Mouse (Mus musculus): ENCODE data around the gene Nipal3. TPM values are rescaled to one million over a fixed set of nuclear protein-coding genes. Genes with fewer than 3 reads are reported as not detected.

Nipal3 gene
- total RNA-seq, 1 experiment from 2014 or later: 15.5 TPM

Small RNAs within 50 kb of the gene (microRNA-seq; reads per million reads assigned to microRNA genes)
- gene Gm25317 (0 reads per million in 2 experiments), gene Mir700 (177 to 236 reads per million in 2 experiments)

Other genes starting within 250 kb of the Nipal3 start
- 95.7 and 116 TPM in 2 replicates for gene Clic4, start 222.2 kb downstream of the Nipal3 start, total RNA-seq (2021)
- 120 and 136 TPM in 2 replicates for gene Srrm1, start 141.7 kb downstream of the Nipal3 start, total RNA-seq (2021)
- 1.2 TPM in 1 of 2 replicates, not detected in the other for gene Ncmap, start 96.8 kb downstream of the Nipal3 start, total RNA-seq (2021)
- 15.8 and 16.4 TPM in 2 replicates for gene Rcan3, start 61.2 kb downstream of the Nipal3 start, total RNA-seq (2021)
- gene Stpg1, start 248 bp downstream of the Nipal3 start, total RNA-seq (2021): 0.19 and 1.1 TPM in 2 replicates
- 0.23 and 0.37 TPM in 2 replicates for gene Grhl3, start 78.6 kb upstream of the Nipal3 start, total RNA-seq (2021)
- 0.30 and 0.60 TPM in 2 replicates for gene Ifnlr1, start 191.2 kb upstream of the Nipal3 start, total RNA-seq (2021)
- gene Il22ra1, start 233.1 kb upstream of the Nipal3 start, total RNA-seq (2021): 0.67 and 0.75 TPM in 2 replicates

Data from adrenal gland, postnatal 14 days (tissue).